In the genomic region with DNA sequence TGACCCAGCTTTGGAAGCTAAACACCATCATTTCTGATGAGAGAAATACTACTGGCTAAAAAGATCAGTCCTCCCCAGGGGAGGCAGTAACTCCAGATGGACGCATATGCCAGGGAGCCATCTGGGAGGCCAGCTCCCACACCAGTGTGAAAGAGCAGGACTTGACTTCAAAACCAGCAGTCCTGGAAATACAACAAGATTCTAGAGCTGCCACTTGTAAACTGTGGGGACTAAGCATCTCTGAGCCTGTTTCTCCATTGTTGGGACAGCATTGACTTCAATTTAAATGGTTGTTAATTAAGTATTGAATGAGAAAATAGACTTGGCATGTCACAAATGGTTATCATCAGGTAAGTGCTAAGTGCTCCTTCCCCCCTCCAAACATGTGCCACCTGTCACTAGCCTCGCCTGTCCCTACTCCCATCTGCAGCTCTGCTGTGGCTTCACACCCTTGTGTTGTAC, we compare ENCODE assay signal across 24 mouse cellular contexts. TPM values are rescaled to one million over a fixed set of nuclear protein-coding genes. Genes with fewer than 3 reads are reported as not detected.
DNase-seq lines count a peak whose midpoint lies in the region; ATAC-seq and TF ChIP-seq lines count a peak whose summit lies in the region.
"Had no signal": no experiment of that assay in that cellular context is flagged by ENCODE, and none has a peak within 500 bp of the region (broad histone marks: within the 10 kb centered on the region; RNA-seq: fewer than 3 reads in every experiment).

No protein-coding gene starts in this region.

- peak; percentile 81 for ATAC-seq in hindbrain, postnatal 0 days
- ATAC-seq in hindbrain, embryonic 13.5 days (ENCODE audit: low FRiP score), result no peak
- ATAC-seq: inflammation-experienced regulatory T-cells, adult 6 months; midbrain, embryonic 13.5 days had no signal

- no peaks in the 10 kb centered on the region for H3K9me3 ChIP-seq in hindbrain, postnatal 0 days (ENCODE audit: low read length)
- no peaks in the 10 kb centered on the region for H3K9me3 ChIP-seq in hindbrain, embryonic 13.5 days
- H3K9me3 ChIP-seq: heart, embryonic 13.5 days; midbrain, embryonic 13.5 days; neural tube, embryonic 15.5 days had no signal

- H3K4me2 ChIP-seq in hindbrain, postnatal 0 days (ENCODE audit: low read depth, low read length), result no peak overlapping the region
- no peak overlapping the region for H3K4me2 ChIP-seq in hindbrain, embryonic 13.5 days
- H3K4me2 ChIP-seq: heart, embryonic 13.5 days; lung, embryonic 14.5 days; midbrain, embryonic 13.5 days; neural tube, embryonic 15.5 days had no signal

- WGBS in hindbrain, postnatal 0 days, result 51% methylated on average over 2 of the region's 2 CpGs
- WGBS in hindbrain, embryonic 13.5 days, result 55% methylated on average over 2 of the region's 2 CpGs

- H3K27ac ChIP-seq in hindbrain, postnatal 0 days, result peak overlapping the region; percentile 22
- H3K27ac ChIP-seq in hindbrain, embryonic 13.5 days, result no peak overlapping the region
- H3K27ac ChIP-seq: heart, embryonic 13.5 days; neural tube, embryonic 15.5 days had no signal

- DNase-seq in hindbrain, postnatal 0 days (ENCODE audit: low spot score), result peak; percentile 62
- DNase-seq in MN1 (ENCODE audit: low spot score), result peak; percentile 7
- peak; percentile 55 for DNase-seq in brain, embryonic 14.5 days (ENCODE audit: low read depth)
- DNase-seq in cerebellum, adult 9-11 months, result peak; percentile 85
- DNase-seq in layer of hippocampus, adult 8-10 months (ENCODE audit: low spot score in 2 of 2), result no peak
- DNase-seq in frontal cortex, postnatal 25 days (ENCODE audit: low spot score in 2 of 2), result no peak
- DNase-seq: adrenal gland, postnatal 36 days; heart, postnatal 36 days; kidney, postnatal 36 days; lung, embryonic 14.5 days; right cerebral cortex, postnatal 4 days; thymus, postnatal 14 days had no signal

- H3K4me1 ChIP-seq in hindbrain, postnatal 0 days (ENCODE audit: insufficient read depth, low read length), result no peaks in the 10 kb centered on the region; the same call in 1 of the 2 replicates
- H3K4me1 ChIP-seq in hindbrain, embryonic 13.5 days (replicated peaks), result peaks cover 47% of the 10 kb centered on the region

- no peaks in the 10 kb centered on the region for H3K36me3 ChIP-seq in hindbrain, postnatal 0 days (ENCODE audit: insufficient read depth, low read length)
- H3K36me3 ChIP-seq in hindbrain, embryonic 13.5 days, result no peaks in the 10 kb centered on the region
- H3K36me3 ChIP-seq: heart, embryonic 13.5 days; midbrain, embryonic 13.5 days; neural tube, embryonic 15.5 days had no signal

- no peak for TF ChIP-seq POLR2A in brain, embryonic 14.5 days (IDR thresholded peaks at IDR 0.05; ENCODE audit: borderline replicate concordance, extremely low read depth, insufficient read depth, insufficient read length, poor library complexity, severe bottlenecking)

- H3K27me3 ChIP-seq in hindbrain, postnatal 0 days (ENCODE audit: insufficient read depth, low read length), result no peaks in the 10 kb centered on the region
- H3K27me3 ChIP-seq in hindbrain, embryonic 13.5 days, result no peaks in the 10 kb centered on the region
- H3K27me3 ChIP-seq: heart, embryonic 13.5 days; midbrain, embryonic 13.5 days; neural tube, embryonic 15.5 days had no signal

- TF ChIP-seq CTCF in hindbrain, postnatal 0 days (IDR thresholded peaks at IDR 0.05; ENCODE audit: low read depth), result no peak
- no peak for TF ChIP-seq CTCF in brain, embryonic 14.5 days (IDR thresholded peaks at IDR 0.05; ENCODE audit: borderline replicate concordance, extremely low read depth, insufficient read depth, insufficient read length)

- H3K9ac ChIP-seq in hindbrain, postnatal 0 days (replicated peaks; ENCODE audit: low read length), result no peak overlapping the region
- no peak overlapping the region for H3K9ac ChIP-seq in hindbrain, embryonic 13.5 days
- H3K9ac ChIP-seq: heart, embryonic 13.5 days; lung, embryonic 14.5 days; midbrain, embryonic 13.5 days; neural tube, embryonic 15.5 days had no signal

- no peak overlapping the region for H3K4me3 ChIP-seq in hindbrain, postnatal 0 days (ENCODE audit: low read length)
- H3K4me3 ChIP-seq in hindbrain, embryonic 13.5 days, result no peak overlapping the region
- H3K4me3 ChIP-seq: erythroblast, embryonic 14.5 days; heart, embryonic 13.5 days; midbrain, embryonic 13.5 days; myocyte; neural tube, embryonic 15.5 days had no signal

RNA-seq across cellular contexts. Expression of gene Clmp, which starts 37.6 kb away (rescaled TPM):
- total RNA-seq in hindbrain, postnatal 0 days (2014; rRNA removed), result 66.0 and 79.5 TPM in 2 replicates
- polyA plus RNA-seq in hindbrain, postnatal 0 days (2015; fragmentation: Nextera tagmentation; extraction: Ambion mirVana), result 42.3 and 43.3 TPM in 2 replicates
- 46.6 and 47.1 TPM in 2 replicates for polyA plus RNA-seq in hindbrain, embryonic 13.5 days (2015; fragmentation: Nextera tagmentation; extraction: Ambion mirVana)
- polyA plus RNA-seq in brain, embryonic 14.5 days (2012; rRNA removed), result 31.6 and 48.4 TPM in 2 replicates
- total RNA-seq in layer of hippocampus, adult 8-10 months (2022), result 10 to 100 TPM; 24.3 to 28.4 (median 26.3) TPM
- polyA plus RNA-seq: erythroblast, embryonic 14.5 days; inflammation-experienced regulatory T-cells, adult 6 months had no signal

RNA-seq across cellular contexts. Expression of gene Gm21915, which starts 52.9 kb away (rescaled TPM):
- total RNA-seq in hindbrain, postnatal 0 days (2014; rRNA removed), result not detected in 2 replicates
- polyA plus RNA-seq in hindbrain, postnatal 0 days (2015; fragmentation: Nextera tagmentation; extraction: Ambion mirVana), result not detected in 2 replicates
- polyA plus RNA-seq in hindbrain, embryonic 13.5 days (2015; fragmentation: Nextera tagmentation; extraction: Ambion mirVana), result not detected in 2 replicates
- not detected in 2 replicates for polyA plus RNA-seq in brain, embryonic 14.5 days (2012; rRNA removed)
- not detected for total RNA-seq in layer of hippocampus, adult 8-10 months (2022)
- total RNA-seq: adrenal gland, postnatal 36 days; heart, postnatal 36 days; layer of hippocampus, postnatal 14 days; left cerebral cortex, postnatal 36 days; liver, adult 2 months had no signal
- polyA plus RNA-seq: embryonic facial prominence, embryonic 11.5 days; erythroblast, embryonic 14.5 days; gonadal fat pad, adult 2 months; heart, embryonic 13.5 days; inflammation-experienced regulatory T-cells, adult 6 months; liver, adult 2 months; lung, embryonic 14.5 days; midbrain, embryonic 13.5 days; myocyte; neural tube, embryonic 15.5 days had no signal

Comparison
In these comparisons a context has a peak if more than half of its experiments do, and no peak if none do; other contexts are left out.
1. DNase-seq: peak in hindbrain, postnatal 0 days (single experiment), MN1 (single experiment), brain, embryonic 14.5 days (single experiment) and cerebellum, adult 9-11 months (single experiment); none in layer of hippocampus, adult 8-10 months (0 of 2) and frontal cortex, postnatal 25 days (0 of 2).